Mouse (Mus musculus) megakaryocyte-erythroid progenitor cell, adult 5-6 weeks (primary cell): ENCODE measurements around the gene Oprl1. TPM values are rescaled to one million over a fixed set of nuclear protein-coding genes. Genes with fewer than 3 reads are reported as not detected.

Source experiments
- ATAC-seq: replicated peaks from 2 replicates; pipeline ENCODE4 v1.8.0; 2016; ENCODE audit warnings: mild to moderate bottlenecking, inconsistent platforms; ENCODE audit not compliant: severe bottlenecking, poor library complexity, low FRiP score, low TSS enrichment
- total RNA-seq, 2 experiments: library from RNA; stranded (forward) in 1 of 2; stranded (reverse) in 1 of 2; fragments of 200-1000, 215-1000 nt in 1 of 2; fragments of >200 nt in 1 of 2; fragmentation: Nextera tagmentation in 1 of 2; gene quantifications; 2 replicates each; pipeline ENCODE4 v1.2.3; 2014 to 2017

The Oprl1 gene
- total RNA-seq, 2 experiments from 2014 or later, result 0.90 TPM; not detected in 1

DNA sequence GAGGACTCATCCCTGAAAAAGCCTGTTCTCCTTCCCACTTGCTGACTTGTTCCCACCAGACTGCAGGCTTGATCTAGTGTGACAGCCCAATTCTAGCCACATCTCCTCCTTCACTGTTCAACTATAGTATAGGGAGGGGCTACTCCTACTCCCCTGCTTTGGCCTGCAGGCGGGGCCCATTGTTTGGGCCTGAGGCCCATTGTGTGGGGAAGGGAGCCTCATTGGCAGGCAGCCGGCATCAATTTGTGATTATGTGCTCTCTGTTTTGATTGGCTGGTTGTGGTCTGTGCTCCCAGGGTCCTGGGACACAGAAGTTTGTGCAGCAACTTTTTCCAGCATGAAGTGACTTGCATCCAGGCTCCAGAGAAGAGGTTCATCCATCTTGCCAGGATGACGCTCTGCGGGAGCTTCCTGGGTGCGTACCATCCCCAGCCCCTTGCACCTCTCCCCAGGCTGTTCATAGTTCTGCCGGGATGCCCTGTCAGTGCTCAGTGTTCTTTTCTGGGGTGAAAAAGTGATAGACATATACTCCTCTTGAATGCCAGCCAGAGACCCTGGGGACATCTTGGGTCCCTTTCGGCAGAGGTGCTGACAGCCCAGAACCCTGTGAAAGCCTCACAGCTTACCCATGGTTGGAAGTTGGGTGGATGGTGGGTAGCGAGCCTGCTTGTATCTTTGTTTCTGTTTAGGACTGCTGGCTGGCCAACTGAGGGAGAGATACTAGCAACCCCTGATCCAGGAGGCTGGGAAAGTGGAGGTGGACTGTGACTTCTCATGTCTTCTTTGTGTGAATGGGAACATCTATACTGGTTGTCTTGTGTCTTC lies 48.4 kb downstream of the Oprl1 start, which contains the start of gene Myt1:
Gene Myt1 (plus strand): TSS at position 327 of the 825 bp plus-strand sequence.
- ATAC-seq, result no peak

DNA sequence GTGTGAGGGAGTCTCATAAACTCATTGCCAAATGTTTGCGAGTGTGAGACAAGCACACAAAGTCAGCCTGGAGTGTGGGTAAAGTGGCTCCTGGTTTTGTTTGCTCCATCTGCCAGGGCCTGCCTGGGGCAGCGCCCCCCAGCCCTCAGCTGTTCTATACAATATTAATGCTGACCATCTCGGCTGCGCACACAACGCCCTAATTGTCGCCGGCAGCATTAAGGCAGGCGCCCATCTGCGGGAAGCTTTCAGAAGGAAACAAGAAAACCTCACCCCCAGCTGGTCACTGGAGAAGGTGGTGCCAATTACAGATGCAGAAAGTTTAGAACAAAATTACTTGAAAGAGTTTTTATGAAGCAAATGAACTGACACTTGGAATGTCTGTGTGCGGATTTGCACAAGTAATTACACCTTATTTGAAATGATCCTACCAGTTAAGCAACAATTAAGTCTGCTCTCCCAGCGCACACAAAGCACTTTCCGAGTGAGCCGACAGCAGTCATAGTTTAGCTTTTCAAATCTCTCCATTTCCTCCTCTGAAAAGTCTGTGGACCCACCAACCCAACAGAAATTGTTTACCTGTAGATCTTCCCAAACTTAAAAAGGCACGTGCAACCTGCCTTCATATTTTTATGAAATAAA lies 49.2 kb downstream of the Oprl1 start:
- no peak for ATAC-seq

- peak; percentile 70 for ATAC-seq
Observed at GRCm38 (mm10) chr2:181764600-181764999, 49.8 kb downstream of the Oprl1 start.

GRCm38 (mm10) chr2:181765251-181765650 lies 50.4 kb downstream of the Oprl1 start:
- ATAC-seq, result no peak

DNA sequence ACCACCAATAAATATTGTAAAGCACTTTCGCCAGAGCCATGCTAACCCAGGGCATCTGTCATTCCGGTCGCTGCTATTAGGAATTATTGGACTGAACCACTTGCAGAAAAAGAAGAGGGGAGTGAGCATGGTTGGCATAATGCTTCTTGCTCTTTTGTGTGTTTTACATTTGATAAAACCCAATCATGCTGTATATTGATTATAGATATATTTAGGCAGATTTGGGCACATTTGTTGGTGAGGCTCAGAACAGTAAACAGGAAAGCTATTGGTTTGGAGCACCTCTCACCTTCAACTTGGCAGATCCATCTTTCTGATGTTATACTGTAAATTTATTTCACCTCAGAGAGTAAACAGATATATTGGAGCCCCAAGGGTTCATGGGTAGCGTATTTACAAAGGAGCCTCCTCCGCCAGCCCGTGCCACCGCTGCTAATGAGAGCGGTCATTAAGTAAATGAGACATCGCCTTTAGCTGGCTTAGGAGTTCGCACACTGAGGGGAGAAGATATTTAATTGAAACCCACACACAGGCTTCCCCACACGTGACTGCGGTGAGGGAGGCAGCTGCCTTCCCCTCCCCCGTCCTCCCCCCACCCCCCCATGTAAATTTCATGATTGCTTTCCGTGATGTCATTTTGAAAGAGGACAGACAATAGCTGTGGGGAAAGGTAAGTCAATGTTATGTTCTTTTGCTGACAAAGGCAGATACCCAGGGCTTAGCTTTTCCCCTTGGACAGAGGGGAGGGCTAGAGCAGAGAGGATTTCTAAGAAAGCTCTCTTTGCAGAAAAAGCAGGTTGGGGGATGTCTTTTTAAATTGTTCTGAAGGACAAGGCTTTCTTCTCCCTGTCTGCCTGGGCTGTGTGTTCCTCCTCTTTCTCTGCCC lies 52.1 kb downstream of the Oprl1 start:
- ATAC-seq, result no peak

- no peak for ATAC-seq
Observed at GRCm38 (mm10) chr2:181768451-181768850, 53.6 kb downstream of the Oprl1 start.

GRCm38 (mm10) chr2:181769397-181769796 lies 54.6 kb downstream of the Oprl1 start:
- no peak for ATAC-seq

Other genes starting within 250 kb of the Oprl1 start
- not detected in 2 replicates for gene Abhd16b, start 221.8 kb upstream of the Oprl1 start, total RNA-seq (2014; fragmentation: Nextera tagmentation)
- gene Abhd16b, start 221.8 kb upstream of the Oprl1 start, total RNA-seq (2017), result not detected in 2 replicates
- 65.2 and 70.9 TPM in 2 replicates for gene Tpd52l2, start 217.9 kb upstream of the Oprl1 start, total RNA-seq (2014; fragmentation: Nextera tagmentation)
- gene Tpd52l2, start 217.9 kb upstream of the Oprl1 start, total RNA-seq (2017), result 106 and 151 TPM in 2 replicates
- gene Dnajc5, start 194.5 kb upstream of the Oprl1 start, total RNA-seq (2014; fragmentation: Nextera tagmentation), result 38.6 and 48.6 TPM in 2 replicates
- gene Dnajc5, start 194.5 kb upstream of the Oprl1 start, total RNA-seq (2017), result 34.9 and 38.1 TPM in 2 replicates
- gene Uckl1, start 130.1 kb upstream of the Oprl1 start, total RNA-seq (2014; fragmentation: Nextera tagmentation), result 102 and 114 TPM in 2 replicates
- 42.3 and 65.4 TPM in 2 replicates for gene Uckl1, start 130.1 kb upstream of the Oprl1 start, total RNA-seq (2017)
- 31.2 and 40.7 TPM in 2 replicates for gene Prpf6, start 123.1 kb upstream of the Oprl1 start, total RNA-seq (2014; fragmentation: Nextera tagmentation)
- 95.2 and 125 TPM in 2 replicates for gene Prpf6, start 123.1 kb upstream of the Oprl1 start, total RNA-seq (2017)
- gene Zfp512b, start 122.2 kb upstream of the Oprl1 start, total RNA-seq (2014; fragmentation: Nextera tagmentation), result 43.1 and 46.6 TPM in 2 replicates
- 7.1 and 21.9 TPM in 2 replicates for gene Zfp512b, start 122.2 kb upstream of the Oprl1 start, total RNA-seq (2017)
- gene Samd10, start 115.8 kb upstream of the Oprl1 start, total RNA-seq (2014; fragmentation: Nextera tagmentation), result 1.6 and 3.5 TPM in 2 replicates
- 0.80 and 2.5 TPM in 2 replicates for gene Samd10, start 115.8 kb upstream of the Oprl1 start, total RNA-seq (2017)
- not detected in 2 replicates for gene Gm29797, start 58.0 kb upstream of the Oprl1 start, total RNA-seq (2014; fragmentation: Nextera tagmentation)
- gene Gm29797, start 58.0 kb upstream of the Oprl1 start, total RNA-seq (2017), result not detected in 2 replicates
- gene Sox18, start 43.4 kb upstream of the Oprl1 start, total RNA-seq (2014; fragmentation: Nextera tagmentation), result not detected in 2 replicates
- gene Sox18, start 43.4 kb upstream of the Oprl1 start, total RNA-seq (2017), result not detected in 2 replicates
- 8.2 and 9.0 TPM in 2 replicates for gene Tcea2, start 34.7 kb upstream of the Oprl1 start, total RNA-seq (2014; fragmentation: Nextera tagmentation)
- gene Tcea2, start 34.7 kb upstream of the Oprl1 start, total RNA-seq (2017), result 3.4 and 4.5 TPM in 2 replicates
- 55.6 and 78.0 TPM in 2 replicates for gene Rgs19, start 21.0 kb upstream of the Oprl1 start, total RNA-seq (2014; fragmentation: Nextera tagmentation)
- gene Rgs19, start 21.0 kb upstream of the Oprl1 start, total RNA-seq (2017), result 20.5 and 23.7 TPM in 2 replicates
- not detected in 2 replicates for gene Lkaaear1, start 16.6 kb upstream of the Oprl1 start, total RNA-seq (2014; fragmentation: Nextera tagmentation)
- gene Lkaaear1, start 16.6 kb upstream of the Oprl1 start, total RNA-seq (2017), result not detected in 2 replicates
- gene Myt1, start 48.3 kb downstream of the Oprl1 start, total RNA-seq (2014; fragmentation: Nextera tagmentation), result not detected in 2 replicates
- not detected in 2 replicates for gene Myt1, start 48.3 kb downstream of the Oprl1 start, total RNA-seq (2017)
- gene Pcmtd2, start 122.8 kb downstream of the Oprl1 start, total RNA-seq (2014; fragmentation: Nextera tagmentation), result 19.3 and 40.0 TPM in 2 replicates
- gene Pcmtd2, start 122.8 kb downstream of the Oprl1 start, total RNA-seq (2017), result 29.8 and 33.1 TPM in 2 replicates
- 31.7 TPM in 2 replicates for gene Polr3k, start 149.3 kb downstream of the Oprl1 start, total RNA-seq (2014; fragmentation: Nextera tagmentation)
- 37.6 and 39.4 TPM in 2 replicates for gene Polr3k, start 149.3 kb downstream of the Oprl1 start, total RNA-seq (2017)